In genomic region chr5:119633581-119633980, GRCm38 (mm10) we compare ENCODE assay signal across 23 mouse cellular contexts. TPM values are rescaled to one million over a fixed set of nuclear protein-coding genes. Genes with fewer than 3 reads are reported as not detected.
DNase-seq lines count a peak whose midpoint lies in the region; ATAC-seq and TF ChIP-seq lines count a peak whose summit lies in the region.
"Had no signal": no experiment of that assay in that cellular context is flagged by ENCODE, and none has a peak within 500 bp of the region (broad histone marks: within the 10 kb centered on the region; RNA-seq: fewer than 3 reads in every experiment).

No protein-coding gene starts in this region.

- no peak for TF ChIP-seq POLR2A in spleen, adult 2 months (IDR thresholded peaks at IDR 0.05; ENCODE audit: low read depth, low read length)

- H3K4me2 ChIP-seq in forebrain, embryonic 14.5 days (ENCODE audit: low read length), result no peak overlapping the region
- H3K4me2 ChIP-seq: heart, embryonic 13.5 days; hindbrain, embryonic 14.5 days; limb, embryonic 15.5 days; liver, embryonic 15.5 days; lung, embryonic 15.5 days had no signal

- peak; percentile 17 to 22 for DNase-seq in spleen, adult 2 months (ENCODE audit: low read depth in 1 of 2, low spot score in 2 of 2)
- no peak for DNase-seq in spleen, postnatal 4 days (ENCODE audit: low spot score in 2 of 2)
- DNase-seq in thymus, postnatal 10 days (ENCODE audit: low spot score in 2 of 2), result peak; percentile 25 to 30
- DNase-seq in embryo, embryonic 11 days, result no peak
- DNase-seq in heart, postnatal 36 days, result no peak
- no peak for DNase-seq in forebrain, embryonic 14.5 days (ENCODE audit: low spot score)
- DNase-seq: adrenal gland, postnatal 14 days; cerebellum, adult 2 months; cerebellum, postnatal 36 days; gastrocnemius, postnatal 10 days; heart, adult 18-20 months; kidney, adult 18-20 months; layer of hippocampus, adult 9-11 months; lung, postnatal 36 days had no signal

- H3K36me3 ChIP-seq in spleen, adult 2 months (ENCODE audit: control insufficient read depth, insufficient read depth, low read length), result no peaks in the 10 kb centered on the region
- no peaks in the 10 kb centered on the region for H3K36me3 ChIP-seq in forebrain, embryonic 14.5 days (ENCODE audit: control insufficient read depth, insufficient read depth, low read length)
- H3K36me3 ChIP-seq: heart, embryonic 13.5 days; limb, embryonic 15.5 days; liver, embryonic 15.5 days; lung, embryonic 15.5 days had no signal

- no peak overlapping the region for H3K9ac ChIP-seq in forebrain, embryonic 14.5 days (ENCODE audit: low read length)
- H3K9ac ChIP-seq: heart, embryonic 13.5 days; hindbrain, embryonic 14.5 days; limb, embryonic 15.5 days; liver, embryonic 15.5 days; lung, embryonic 15.5 days had no signal

- no peaks in the 10 kb centered on the region for H3K9me3 ChIP-seq in forebrain, embryonic 14.5 days (replicated peaks; ENCODE audit: control insufficient read depth, low read length)
- H3K9me3 ChIP-seq: heart, embryonic 13.5 days; limb, embryonic 15.5 days; liver, embryonic 15.5 days; lung, embryonic 15.5 days had no signal

- intact Hi-C loops in heart, postnatal 36 days (cut with DNase I), result no loop called here

- H3K4me1 ChIP-seq in spleen, adult 2 months (ENCODE audit: control insufficient read depth, insufficient read depth, insufficient read length), result no peaks in the 10 kb centered on the region
- H3K4me1 ChIP-seq in forebrain, embryonic 14.5 days (ENCODE audit: control insufficient read depth, insufficient read depth, low read length), result no peaks in the 10 kb centered on the region
- H3K4me1 ChIP-seq: liver, embryonic 15.5 days had no signal

- no peak for TF ChIP-seq CTCF in spleen, adult 2 months (IDR thresholded peaks at IDR 0.05; ENCODE audit: extremely low read depth, insufficient read depth, insufficient read length, insufficient replicate concordance)

- peak; percentile 51 for ATAC-seq in megakaryocyte progenitor cell, adult 5-6 weeks (replicated peaks; ENCODE audit: poor library complexity)
- no peak for ATAC-seq in forebrain, embryonic 14.5 days
- ATAC-seq: forebrain, embryonic 16.5 days; inflammation-experienced regulatory T-cells, adult 6 months had no signal

- H3K4me3 ChIP-seq in spleen, adult 2 months (ENCODE audit: extremely low read depth, insufficient read depth, insufficient read length), result no peak overlapping the region
- no peak overlapping the region for H3K4me3 ChIP-seq in forebrain, embryonic 14.5 days (ENCODE audit: low read depth, low read length)
- H3K4me3 ChIP-seq: heart, embryonic 13.5 days; limb, embryonic 15.5 days; liver, embryonic 15.5 days; lung, embryonic 15.5 days had no signal

- no peak overlapping the region for H3K27ac ChIP-seq in spleen, adult 2 months (ENCODE audit: insufficient read depth, low read length)
- H3K27ac ChIP-seq in forebrain, embryonic 14.5 days (ENCODE audit: low read depth, low read length), result no peak overlapping the region
- H3K27ac ChIP-seq: heart, embryonic 13.5 days; hindbrain, embryonic 14.5 days; kidney, postnatal 0 days; limb, embryonic 15.5 days; liver, embryonic 15.5 days; lung, embryonic 15.5 days had no signal

- 5% methylated on average over 4 of the region's 4 CpGs for WGBS in spleen, adult 2 months
- 77% methylated on average over 4 of the region's 4 CpGs for WGBS in forebrain, embryonic 14.5 days

- no peaks in the 10 kb centered on the region for H3K27me3 ChIP-seq in spleen, adult 2 months (ENCODE audit: control insufficient read depth, insufficient read depth, low read length)
- no peaks in the 10 kb centered on the region for H3K27me3 ChIP-seq in forebrain, embryonic 14.5 days (replicated peaks; ENCODE audit: control insufficient read depth, insufficient read depth, low read length)
- H3K27me3 ChIP-seq: liver, embryonic 15.5 days; lung, embryonic 15.5 days had no signal

RNA-seq across cellular contexts. Expression of gene Tbx3, which starts 36.9 kb away (rescaled TPM):
- 0.88 and 4.8 TPM in 2 replicates for polyA plus RNA-seq in spleen, adult 2 months (2012; rRNA removed)
- not detected in 2 replicates for total RNA-seq in megakaryocyte progenitor cell, adult 5-6 weeks (2015)
- total RNA-seq in megakaryocyte progenitor cell, adult 5-6 weeks (2017), result not detected in 2 replicates
- 10 to 100 TPM; 10.5 to 11.5 TPM for total RNA-seq in heart, postnatal 36 days (2021)
- 1.7 and 2.8 TPM in 2 replicates for polyA plus RNA-seq in forebrain, embryonic 14.5 days (2014; fragmentation: Nextera tagmentation; extraction: Ambion mirVana)

Comparison
In these comparisons a context has a peak if more than half of its experiments do, and no peak if none do; other contexts are left out.
1. DNase-seq: peak in spleen, adult 2 months (2 of 2) and thymus, postnatal 10 days (2 of 2); none in spleen, postnatal 4 days (0 of 2), embryo, embryonic 11 days (single experiment), heart, postnatal 36 days (0 of 2) and forebrain, embryonic 14.5 days (single experiment).
2. RNA of gene Tbx3, which starts 36.9 kb away (total RNA-seq): 10.5 to 11.5 TPM in heart, postnatal 36 days; not detected in megakaryocyte progenitor cell, adult 5-6 weeks; every median in the first group is over 10 times any median in the second.